Mouse (Mus musculus) monocyte, adult 2 months (primary cell): Measurements from ENCODE around the gene Zfp14.

ENCODE experiments used
- DNase-seq, 2 experiments: peaks; one replicate each; pipeline ENCODE4 v3.0.0; 2022; ENCODE audit warnings: low spot score in 2 of 2, low read depth in 1 of 2

The Zfp14 gene

DNA sequence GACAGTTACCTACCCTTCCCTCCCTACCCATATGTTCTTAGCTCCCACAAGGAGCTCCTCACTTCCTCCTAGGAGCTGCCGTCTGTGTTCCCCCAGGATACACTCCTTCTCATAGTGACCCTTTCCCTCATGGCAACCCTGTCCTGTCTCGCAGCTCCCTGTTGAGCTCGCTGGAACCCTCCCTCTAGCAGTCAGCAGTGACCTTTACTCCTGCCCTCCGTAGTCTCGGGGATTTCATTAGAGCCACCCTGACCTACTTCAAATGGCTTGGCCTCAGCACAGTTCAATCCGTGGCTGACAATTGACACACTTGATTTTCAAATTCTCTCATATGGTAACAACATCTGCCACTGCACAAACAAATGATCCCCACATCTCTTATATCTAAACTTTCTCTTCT is 20.5 kb downstream of the Zfp14 start:
- DNase-seq = no peak

DNA sequence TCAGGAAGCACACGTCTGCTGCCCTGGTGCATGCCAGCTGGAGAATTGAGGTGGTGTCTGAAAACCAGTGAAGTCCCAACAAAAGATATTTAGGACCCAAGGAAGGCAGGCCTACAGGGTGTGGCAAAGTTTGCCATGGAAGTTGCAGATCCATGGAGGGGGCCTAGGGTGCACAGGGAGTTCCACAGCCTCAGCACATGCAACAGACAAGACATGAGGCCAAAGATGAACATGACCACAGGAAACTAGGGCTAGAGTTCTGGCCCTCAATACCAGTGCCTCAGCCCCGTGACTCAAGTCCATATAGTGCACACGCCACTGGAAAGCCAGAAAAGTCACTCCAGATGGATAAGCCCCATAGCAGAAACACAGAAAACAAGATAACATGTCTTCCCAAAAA is 22.6 kb downstream of the Zfp14 start:
- DNase-seq = no peak

DNA sequence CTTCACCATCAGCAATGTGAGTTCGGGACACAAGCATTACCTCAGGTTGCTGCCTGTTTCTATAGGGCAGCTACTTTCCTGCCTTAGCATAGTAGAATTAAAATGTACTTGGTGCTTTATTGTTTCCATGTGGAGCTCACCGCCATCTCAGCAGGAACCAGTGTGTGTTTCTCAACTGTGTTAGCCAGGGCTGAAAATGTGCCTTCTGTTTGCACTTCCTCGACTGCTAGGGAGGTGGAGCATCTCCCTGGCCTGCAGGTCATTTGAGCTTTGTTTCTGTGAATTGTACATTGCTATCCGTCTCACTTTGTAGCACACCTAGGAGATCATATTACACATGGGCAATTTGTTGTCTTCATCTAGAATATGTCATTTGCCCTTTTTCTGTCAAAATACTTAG is 23.8 kb downstream of the Zfp14 start:
- no peak for DNase-seq

DNA sequence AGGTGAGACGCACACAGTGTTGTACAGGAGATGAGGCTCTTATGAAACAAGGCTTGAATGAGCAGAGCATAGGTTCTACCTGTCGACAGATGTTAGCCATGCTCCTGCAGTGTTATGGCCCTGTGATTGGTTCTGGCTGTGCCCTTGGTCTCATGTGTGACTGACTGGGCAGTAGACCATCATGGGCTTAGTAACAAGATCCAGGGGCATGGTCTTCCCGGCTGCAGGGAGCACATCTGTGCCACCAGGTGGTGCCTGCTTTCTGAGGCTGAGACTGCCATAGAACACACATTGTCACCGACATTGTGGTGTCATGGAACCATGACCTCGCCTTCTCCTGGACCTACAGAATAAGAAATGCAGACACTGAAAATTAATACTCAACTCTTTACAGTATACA is 25.8 kb downstream of the Zfp14 start:
- DNase-seq = no peak

DNA sequence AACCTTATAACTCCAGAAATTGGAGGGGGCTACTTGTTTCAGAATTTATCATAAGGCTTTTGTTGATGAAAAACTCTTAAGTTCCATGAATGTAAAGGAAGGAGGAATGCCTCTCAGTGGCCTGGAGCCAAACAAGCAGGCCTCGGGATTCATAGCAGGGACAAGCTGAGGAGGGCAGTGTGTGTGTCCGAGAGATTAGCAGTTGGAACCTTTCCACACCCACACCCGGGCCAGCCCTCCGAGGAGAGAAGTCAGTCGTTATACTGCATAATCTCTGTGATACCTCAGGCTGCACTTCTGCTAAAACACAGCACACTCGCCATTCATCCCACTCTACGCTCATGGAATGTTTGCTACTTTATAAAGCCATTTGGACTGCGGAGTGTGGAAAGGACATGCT is 27.4 kb downstream of the Zfp14 start:
- DNase-seq = no peak

DNA sequence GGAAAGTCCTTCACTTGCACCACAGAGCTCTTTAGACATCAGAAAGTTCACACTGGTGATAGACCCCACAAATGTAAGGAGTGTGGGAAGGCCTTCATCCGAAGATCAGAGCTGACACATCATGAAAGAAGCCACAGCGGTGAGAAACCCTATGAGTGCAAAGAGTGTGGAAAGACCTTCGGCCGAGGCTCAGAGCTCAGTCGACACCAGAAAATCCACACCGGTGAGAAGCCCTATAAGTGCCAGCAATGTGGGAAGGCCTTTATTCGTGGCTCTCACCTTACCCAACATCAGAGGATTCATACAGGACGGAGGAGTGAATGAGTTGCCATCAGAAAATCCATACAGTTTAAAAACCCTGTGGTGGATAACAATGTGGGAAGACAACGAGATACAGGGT is 27.9 kb downstream of the Zfp14 start:
- no peak for DNase-seq

DNA sequence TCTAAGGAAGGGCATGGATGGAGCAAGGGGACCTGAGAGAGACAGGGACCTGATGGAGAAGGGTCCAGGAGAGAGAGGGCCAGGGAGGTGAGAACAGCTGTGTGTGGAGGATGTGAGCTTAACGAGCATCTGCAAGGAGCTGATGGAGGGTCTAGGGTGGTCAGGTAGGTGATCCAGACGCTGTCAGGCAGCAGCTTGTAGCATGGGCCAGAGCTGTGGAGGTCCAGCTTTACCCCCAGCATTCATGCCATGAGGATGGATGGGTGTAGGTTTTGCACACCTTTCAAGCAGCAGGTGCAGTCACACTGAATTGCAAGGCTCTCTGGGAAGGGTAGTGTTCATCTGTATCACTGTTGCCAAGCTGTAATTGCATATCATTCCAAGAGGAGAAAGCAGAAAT is 31.6 kb downstream of the Zfp14 start:
- DNase-seq = no peak

DNA sequence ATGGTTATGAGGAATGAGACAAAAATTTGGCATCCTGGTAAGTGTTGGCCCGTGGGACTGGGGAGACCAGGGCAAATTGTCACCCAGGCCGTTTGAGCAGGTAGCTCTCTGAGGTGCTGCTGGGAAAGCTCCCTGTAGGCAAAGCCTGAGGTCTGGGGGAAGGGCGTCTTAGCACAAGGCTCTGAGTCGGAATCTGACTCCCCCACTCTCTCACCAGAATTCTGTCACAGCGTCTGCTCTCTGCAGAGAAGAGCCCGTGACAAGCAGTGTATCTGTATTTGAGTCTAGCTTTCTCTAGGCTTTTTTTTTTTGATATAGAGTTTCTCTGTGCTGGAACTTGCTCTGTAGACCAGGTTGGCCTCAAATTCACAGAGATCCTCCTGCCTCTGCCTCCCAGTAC is 34.0 kb downstream of the Zfp14 start:
- DNase-seq = no peak

DNA sequence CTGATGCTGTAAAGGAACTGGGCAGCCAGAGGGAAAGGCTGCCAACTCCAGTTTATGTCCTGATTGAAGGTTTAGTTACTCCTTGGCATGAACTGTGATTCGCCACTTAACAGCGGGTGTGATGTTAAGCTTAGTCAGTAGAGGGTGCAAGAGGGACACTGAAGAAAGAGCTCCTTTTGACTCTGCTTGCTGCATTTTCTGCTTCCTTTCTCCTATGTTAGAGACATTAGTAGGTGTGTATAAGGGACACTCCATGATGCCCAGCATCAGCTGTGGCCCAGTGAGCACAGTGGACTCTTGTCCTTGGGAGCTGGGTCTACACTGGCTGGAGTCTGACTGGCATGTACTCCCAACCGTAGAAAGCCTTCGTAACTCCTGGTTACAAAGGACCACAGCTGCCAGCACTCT is 38.2 kb downstream of the Zfp14 start:
- DNase-seq = no peak

DNA sequence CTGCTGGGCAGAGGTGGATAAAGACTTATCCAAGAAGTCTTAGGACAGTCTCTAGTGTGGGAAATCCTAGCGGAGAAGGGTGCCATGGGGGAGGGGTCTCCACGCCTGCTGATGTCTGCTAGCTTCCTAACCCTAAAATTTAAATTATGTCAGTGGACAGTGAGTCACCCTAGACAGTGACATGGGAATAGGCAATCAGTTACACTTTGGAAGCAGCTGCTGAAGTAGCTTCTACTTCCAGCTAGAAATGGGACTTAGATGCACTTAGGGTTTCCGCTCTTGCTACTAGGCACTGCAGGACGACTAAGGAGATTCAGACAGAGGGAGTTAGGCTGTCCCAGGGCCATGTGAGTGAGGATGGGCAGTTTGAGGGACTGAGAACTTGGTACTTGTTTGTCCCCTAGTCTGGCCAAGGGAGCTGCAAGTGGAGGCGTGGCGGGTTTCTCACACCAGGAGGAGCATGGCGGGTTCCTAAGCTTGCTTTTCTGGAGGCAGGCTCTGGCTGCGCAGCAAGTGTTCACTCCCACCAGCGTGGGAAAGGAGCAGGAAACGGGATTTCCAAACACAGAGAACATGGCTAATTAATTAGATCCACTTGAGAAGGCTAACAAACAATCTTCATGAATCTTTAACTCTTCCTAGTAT is 40.5 kb downstream of the Zfp14 start:
- no peak for DNase-seq

DNA sequence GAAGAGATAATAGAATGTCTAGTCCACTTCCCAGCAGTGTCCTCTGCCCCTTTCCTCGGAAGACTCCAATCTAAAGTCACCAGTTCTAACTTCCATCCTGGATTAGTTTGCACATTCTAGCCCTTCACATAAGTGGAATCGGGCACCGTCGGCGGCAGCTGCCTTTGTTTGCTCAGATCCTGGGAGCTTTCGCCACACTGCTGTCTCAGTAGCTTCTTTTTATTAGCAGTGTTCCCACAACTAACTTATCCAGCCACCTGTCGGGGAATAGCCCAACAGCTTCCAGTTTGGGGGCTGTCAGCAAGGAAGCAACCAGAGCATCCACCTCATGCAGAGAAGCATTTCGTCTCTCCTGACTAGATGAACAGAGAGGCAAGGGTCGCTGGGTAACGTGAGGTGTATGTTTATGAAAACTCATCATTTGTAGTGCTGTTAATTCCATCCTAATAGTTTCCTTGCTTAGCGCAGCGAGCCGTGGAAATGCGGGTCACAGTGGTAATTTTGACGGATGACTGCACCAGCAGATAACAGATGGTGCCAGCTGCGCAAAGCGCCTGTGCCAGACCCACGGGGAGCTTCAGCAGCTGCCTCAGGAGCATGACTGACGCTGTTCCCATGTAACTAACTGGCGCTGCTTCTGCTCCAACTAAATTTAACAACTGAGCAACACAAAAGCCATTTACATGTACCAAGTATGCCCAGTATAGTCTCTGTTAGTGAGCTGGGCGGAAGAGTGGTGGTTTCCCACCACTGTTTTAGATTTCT is 41.7 kb downstream of the Zfp14 start:
- DNase-seq = no peak

DNA sequence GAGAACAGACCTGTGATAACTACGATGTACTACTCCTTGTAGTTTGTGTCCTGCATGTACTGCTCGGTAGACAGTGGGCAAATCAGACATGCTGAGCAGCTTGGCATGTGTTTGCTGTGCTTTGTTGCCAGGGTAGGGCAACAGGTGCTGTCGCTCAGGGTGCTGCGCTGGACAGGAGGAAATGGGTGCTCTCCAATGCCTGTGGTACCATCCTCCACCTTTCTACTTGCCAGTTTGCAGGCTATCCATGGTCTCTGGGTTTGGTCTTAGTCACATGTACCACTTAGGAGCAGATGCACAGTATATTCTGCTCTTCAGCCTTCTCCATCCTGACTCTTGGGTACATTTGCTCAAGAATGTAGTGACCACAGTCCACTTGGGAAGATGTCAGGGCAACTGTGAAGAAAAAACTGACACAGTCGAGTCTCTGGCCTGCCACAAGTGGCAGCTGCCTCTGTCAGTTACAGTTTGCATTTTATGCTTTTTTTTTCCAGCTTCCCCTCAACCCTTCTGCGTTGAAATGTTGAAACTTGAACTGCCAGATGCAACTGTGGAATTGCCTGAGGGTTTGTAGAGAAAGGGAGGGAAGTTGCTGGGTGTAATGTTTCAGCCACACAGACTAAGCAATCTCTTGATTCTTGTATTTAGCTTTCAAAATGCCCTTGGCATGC is 43.0 kb downstream of the Zfp14 start:
- no peak for DNase-seq

DNA sequence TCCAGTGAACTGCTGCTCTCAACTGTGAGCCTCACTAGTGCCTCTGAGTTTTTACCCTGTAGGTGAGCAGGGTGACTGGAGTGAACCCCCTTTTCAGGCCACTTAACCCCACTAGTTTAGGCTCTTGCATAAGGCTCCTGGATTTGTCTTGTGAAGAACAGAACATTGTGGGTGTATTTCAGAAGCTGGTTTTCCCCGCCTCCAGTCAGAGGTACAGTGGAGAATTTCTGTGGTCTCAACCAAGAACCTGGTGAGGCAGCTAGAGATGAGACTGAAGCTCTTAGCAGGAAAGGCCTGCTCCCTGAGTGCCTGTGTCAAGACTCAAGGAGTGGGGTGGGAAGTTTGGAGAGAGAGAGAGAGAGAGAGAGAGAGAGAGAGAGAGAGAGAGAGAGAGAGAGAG is 43.6 kb downstream of the Zfp14 start:
- DNase-seq = no peak

DNA sequence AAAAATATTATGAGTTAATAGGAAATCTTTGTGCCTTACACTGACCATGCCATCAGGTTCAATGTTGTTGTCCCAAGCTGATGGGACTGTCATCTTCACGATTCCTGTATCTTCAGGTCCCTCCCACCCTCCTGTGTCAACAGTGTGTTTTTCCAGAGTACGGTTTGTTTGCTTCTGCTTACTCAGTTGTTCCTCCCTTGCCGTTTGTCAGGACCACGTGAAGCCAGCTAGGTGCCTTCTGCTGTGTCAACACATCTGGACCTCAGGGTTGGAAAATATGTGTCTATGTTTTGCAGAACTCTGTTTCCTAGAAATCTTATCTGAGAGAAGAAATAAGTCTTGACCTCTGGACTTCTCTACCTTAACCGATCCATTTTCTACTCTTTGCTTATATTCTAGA is 50.6 kb downstream of the Zfp14 start:
- no peak for DNase-seq

DNA sequence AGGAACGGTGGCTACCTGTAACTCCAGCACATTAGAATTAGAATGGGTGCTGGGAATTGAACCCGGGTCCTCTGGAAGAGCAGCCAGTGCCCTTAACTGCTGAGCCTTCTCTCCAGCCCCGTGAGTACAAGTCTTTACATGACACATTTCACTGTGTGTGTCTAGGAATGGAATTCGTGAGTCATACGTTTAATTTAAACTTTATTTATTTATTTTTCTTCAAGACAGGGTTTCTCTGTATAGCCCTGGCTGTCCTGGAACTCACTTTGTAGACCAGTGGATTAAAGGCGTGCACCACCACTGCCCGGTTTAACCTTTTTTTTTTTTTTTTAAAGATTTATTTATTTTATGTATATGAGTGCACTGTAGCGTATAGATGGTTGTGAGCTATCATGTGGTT is 56.0 kb downstream of the Zfp14 start:
- no peak for DNase-seq

DNA sequence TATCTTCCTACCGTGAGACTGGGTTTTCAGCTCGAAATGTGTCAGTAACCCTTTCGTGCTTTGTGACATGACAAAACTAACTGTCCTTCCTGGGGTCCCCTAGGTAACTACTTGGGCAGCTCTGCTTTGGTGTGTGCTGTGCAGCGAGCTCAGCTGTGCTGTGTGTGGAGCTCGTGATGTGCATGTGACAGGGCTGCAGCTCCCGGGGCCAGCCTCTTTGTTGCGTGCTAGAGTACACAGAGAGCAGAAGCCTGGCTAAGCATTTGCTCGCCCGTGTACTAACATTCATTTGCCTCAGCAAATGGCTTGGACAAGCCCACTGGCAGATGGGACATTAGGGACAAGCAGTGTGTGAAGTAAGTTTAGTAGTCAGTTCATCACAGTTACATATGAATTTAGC is 57.8 kb downstream of the Zfp14 start:
- no peak for DNase-seq

DNA sequence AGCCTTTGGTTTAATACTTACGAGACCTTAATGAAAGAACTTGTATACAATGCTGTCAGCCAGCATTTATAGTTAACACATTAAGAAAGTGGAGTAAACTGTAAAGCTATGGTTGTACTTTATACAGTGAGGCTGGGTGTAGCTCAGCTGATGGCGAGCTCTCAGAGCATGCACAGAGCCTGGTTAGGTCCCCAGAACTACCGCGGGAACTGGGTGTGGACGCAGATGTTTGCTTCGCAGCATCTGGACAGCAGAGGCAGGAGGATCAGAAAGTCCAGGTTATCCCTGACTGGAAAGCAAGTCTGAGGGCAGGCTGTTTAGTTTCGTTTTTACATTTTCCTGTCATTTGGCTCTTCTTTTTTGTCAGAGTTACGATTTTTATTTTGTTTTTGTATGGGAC is 58.5 kb downstream of the Zfp14 start:
- DNase-seq = no peak

DNA sequence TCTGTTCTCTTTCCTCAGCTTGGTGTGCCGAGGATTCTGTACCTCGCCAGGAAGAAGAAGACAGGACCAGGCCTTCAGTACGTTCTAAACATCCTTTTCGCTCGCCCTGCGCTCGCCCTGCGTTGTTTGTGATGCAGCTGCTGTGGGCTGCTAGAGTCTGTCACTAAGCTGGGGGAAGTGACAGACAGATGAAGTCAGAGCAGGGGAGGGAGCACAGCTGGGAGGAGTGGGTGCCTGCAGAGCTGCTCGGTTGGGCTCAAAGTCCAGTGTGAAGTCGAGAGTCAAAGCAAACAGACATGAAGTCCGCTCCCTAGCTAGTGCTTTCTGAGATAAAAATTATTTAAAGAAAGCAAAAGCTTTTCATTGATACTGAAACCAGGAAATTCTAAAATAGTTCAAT is 62.1 kb downstream of the Zfp14 start:
- DNase-seq = no peak

DNA sequence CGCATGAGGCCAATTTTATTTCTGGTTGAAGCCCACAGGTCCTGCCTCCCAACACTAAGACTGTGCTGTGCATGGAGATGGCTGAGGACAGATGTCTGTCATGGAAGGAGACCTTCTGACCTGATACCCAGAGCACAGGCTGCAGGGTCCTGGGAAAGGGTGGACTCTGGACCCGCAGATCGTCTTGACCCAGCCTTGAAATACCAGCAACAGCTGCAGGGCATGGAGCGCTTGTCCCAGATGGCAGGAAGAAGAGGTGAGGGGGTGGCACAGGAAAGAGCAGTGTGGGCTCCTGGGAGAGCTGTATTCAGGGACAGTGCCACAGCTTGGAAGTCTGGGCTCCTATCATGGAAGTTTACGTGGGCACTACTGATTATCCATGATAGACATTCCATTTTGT is 63.6 kb downstream of the Zfp14 start:
- no peak for DNase-seq
